Mouse (Mus musculus) neutrophil, adult 5-6 weeks (primary cell): ENCODE results near the gene Sarnp. TPM values are rescaled to one million over a fixed set of nuclear protein-coding genes. Genes with fewer than 3 reads are reported as not detected.

Experiments
- ATAC-seq: fragments of 151-379, 151-347 bp; 2 replicates; pipeline ENCODE4 v1.8.0; 2017; ENCODE audit warnings: mild to moderate bottlenecking, moderate TSS enrichment; ENCODE audit not compliant: insufficient number of reproducible peaks, poor library complexity, low FRiP score, severe bottlenecking; ENCODE audit errors: extremely low read depth
- total RNA-seq: library from RNA; stranded (forward); fragments of 200-1000 nt; gene quantifications from 2 replicates; pipeline ENCODE4 v1.2.3, GENCODE M21; 2017

Gene Sarnp
- total RNA-seq, result 77.9 and 106 TPM in 2 replicates

- ATAC-seq, result no peak
Observed at GRCm38 (mm10) chr10:128817033-128817432, at the start of gene Sarnp. Gene Sarnp, plus strand, starts transcription at chr10:128817333.

- no peak for ATAC-seq
Observed at GRCm38 (mm10) chr10:128772895-128773294, 44.2 kb upstream of the Sarnp start.

- ATAC-seq, result 0 out of 2 replicates have a peak, but pooled peaks have one; percentile 16
Observed at GRCm38 (mm10) chr10:128773685-128774084, 43.4 kb upstream of the Sarnp start.

- no peak for ATAC-seq
Observed at GRCm38 (mm10) chr10:128778441-128778840, 38.7 kb upstream of the Sarnp start.

- peak; percentile 93 for ATAC-seq
Observed at GRCm38 (mm10) chr10:128779011-128779795, 37.9 kb upstream of the Sarnp start.

- ATAC-seq, result no peak
Observed at GRCm38 (mm10) chr10:128780200-128780599, 36.9 kb upstream of the Sarnp start.

- no peak for ATAC-seq
Observed at GRCm38 (mm10) chr10:128790398-128791124, 26.6 kb upstream of the Sarnp start, which contains the start of gene Mmp19. Gene Mmp19, plus strand, starts transcription at chr10:128790910.

- no peak for ATAC-seq
Observed at GRCm38 (mm10) chr10:128792041-128792440, 25.1 kb upstream of the Sarnp start.

- no peak for ATAC-seq
Observed at GRCm38 (mm10) chr10:128793258-128793657, 23.9 kb upstream of the Sarnp start.

GRCm38 (mm10) chr10:128794391-128794790 lies 22.7 kb upstream of the Sarnp start:
- no peak for ATAC-seq

- no peak for ATAC-seq
Observed at GRCm38 (mm10) chr10:128795581-128795980, 21.6 kb upstream of the Sarnp start.

- no peak for ATAC-seq
Observed at GRCm38 (mm10) chr10:128798676-128799075, 18.5 kb upstream of the Sarnp start.

GRCm38 (mm10) chr10:128801981-128802495 lies 15.1 kb upstream of the Sarnp start:
- ATAC-seq, result no peak

- no peak for ATAC-seq
Observed at GRCm38 (mm10) chr10:128802956-128803355, 14.2 kb upstream of the Sarnp start.

- ATAC-seq, result no peak
Observed at GRCm38 (mm10) chr10:128803361-128803760, 13.8 kb upstream of the Sarnp start.

- ATAC-seq, result no peak
Observed at GRCm38 (mm10) chr10:128803771-128804270, 13.3 kb upstream of the Sarnp start, which contains the start of gene Dnajc14. Gene Dnajc14, plus strand, starts transcription at chr10:128804062.

GRCm38 (mm10) chr10:128804271-128805091 lies 12.7 kb upstream of the Sarnp start, which contains the start of gene Tmem198b:
Gene Tmem198b, minus strand, starts transcription at chr10:128804370.
- ATAC-seq, result peak; percentile 44

- ATAC-seq, result peak; percentile 88
Observed at GRCm38 (mm10) chr10:128805092-128806000, 11.8 kb upstream of the Sarnp start.
